Mouse (Mus musculus) heart, embryonic 10.5 days (tissue): ENCODE measurements at regions not wholly inside any gene's neighbourhood (a gene's known extent, or its start where the extent isn't known, plus 50 kb on each side); places are given as distances from the start of the nearest gene placed in this dataset.
"Not testable (repeated sequence)": the region's sequence is repeated elsewhere in the genome, so short reads cannot be mapped to it uniquely, and the experiment has no call there.

ENCODE experiments used
- DNase-seq: peaks from one replicate; pipeline ENCODE4 v3.0.0-alpha.2; 2017; ENCODE audit warnings: low spot score
- H3K27ac ChIP-seq: fragments of 300-500 bp; sonication (generic); 2 replicates; pipeline ENCODE4 v1.5.1; 2016; ENCODE audit warnings: mild to moderate bottlenecking
- H3K27me3 ChIP-seq: fragments of 300-500 bp; sonication (generic); 2 replicates; pipeline ENCODE4 v1.6.1; 2016; ENCODE audit warnings: mild to moderate bottlenecking; ENCODE audit not compliant: poor library complexity, insufficient read depth, severe bottlenecking
- H3K36me3 ChIP-seq: fragments of 300-500 bp; sonication (generic); 2 replicates; pipeline ENCODE4 v1.6.1; 2016; ENCODE audit warnings: mild to moderate bottlenecking, moderate library complexity
- H3K4me1 ChIP-seq: fragments of 300-500 bp; sonication (generic); 2 replicates; pipeline ENCODE4 v1.6.1; 2016; ENCODE audit warnings: mild to moderate bottlenecking
- H3K4me3 ChIP-seq: fragments of 300-500 bp; sonication (generic); 2 replicates; pipeline ENCODE4 v1.5.1; 2016; ENCODE audit warnings: mild to moderate bottlenecking, moderate library complexity
- H3K9me3 ChIP-seq: fragments of 300-500 bp; sonication (generic); 2 replicates; pipeline ENCODE4 v1.6.1; 2016; ENCODE audit warnings: mild to moderate bottlenecking, moderate library complexity
- WGBS: fragments of 180-500 bp; shearing (Covaris S2); methylation state at CpG from one replicate; pipeline ENCODE4 v1.1.7; 2016; 5-methylcytosine and 5-hydroxymethylcytosine counted together

DNA sequence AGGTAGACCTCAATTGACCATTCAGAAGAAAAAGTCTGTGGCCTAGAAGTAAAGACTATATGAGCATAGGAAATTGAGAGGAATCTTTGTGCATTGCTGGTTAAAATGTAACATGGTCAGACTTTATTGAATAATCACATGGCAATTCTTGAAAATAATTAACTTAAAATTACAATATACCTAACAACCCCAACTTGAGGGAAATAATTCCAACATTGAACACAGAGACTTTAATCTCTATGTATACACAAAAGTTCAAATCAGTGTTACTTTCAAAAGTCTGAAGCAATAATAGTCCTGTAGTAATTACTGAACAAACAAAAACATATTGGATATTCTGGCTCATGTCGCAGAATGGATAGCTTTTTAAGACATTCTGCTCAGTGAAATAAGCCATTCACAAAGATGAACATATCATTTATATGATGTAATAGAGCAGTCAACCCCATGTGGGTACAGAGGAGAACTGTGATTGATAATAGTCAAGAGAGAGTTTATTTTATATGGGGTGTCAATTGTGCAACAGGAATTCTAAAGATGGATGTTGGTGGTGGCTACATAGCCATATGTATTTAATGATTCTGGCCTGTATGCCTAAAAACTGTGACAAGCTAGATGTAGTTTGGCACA, 270.7 kb upstream of the Zic4 start:
- Histone ChIP-seq H3K9me3 (no peaks in the 10 kb centered on the region), H3K36me3 (no peaks in the 10 kb centered on the region), H3K4me3 (no peak overlapping the region), H3K4me1 (no peaks in the 10 kb centered on the region), H3K27me3 (no peaks in the 10 kb centered on the region), H3K27ac (no peak overlapping the region)
- WGBS, result 81% methylated on average over 1 of the region's 1 CpGs
- no peak for DNase-seq

DNA sequence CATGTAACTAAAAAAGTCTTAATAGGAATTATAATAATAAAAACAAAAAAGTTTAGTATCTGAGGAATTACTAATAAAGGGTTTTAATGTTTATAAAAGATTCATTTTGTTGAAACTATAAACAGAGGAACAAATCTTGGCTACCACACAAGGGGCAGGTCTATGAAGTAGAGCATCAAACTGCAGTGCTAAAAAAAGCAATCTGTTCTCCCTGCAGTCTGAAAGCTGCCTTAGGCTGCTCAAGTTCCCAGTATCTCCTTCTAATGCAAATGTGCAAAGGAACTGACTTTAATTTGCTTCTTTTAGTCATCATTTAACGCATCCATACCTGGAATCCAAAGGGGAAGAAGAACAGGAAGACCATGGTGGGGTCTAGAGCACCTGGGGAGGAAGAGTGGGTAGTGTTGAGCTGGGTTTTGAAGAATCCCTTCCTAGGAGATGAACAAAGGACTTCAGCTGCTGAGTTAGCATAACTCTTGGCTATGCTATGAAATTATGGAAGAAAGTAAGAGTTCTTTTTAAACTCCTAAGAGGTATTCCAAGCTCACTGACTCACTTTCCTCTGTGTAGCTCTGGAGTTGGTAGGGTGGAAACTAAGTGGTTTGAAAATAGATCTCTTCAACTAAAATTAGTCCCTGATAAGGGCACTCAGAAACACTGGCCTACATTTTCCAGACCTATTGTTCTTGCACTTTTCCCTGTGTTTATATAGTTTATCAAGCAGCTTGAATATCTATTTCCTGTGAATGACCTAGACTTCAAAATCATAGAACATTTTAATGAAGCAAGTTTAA, 260.4 kb upstream of the Zic4 start:
- WGBS, result 39% methylated on average over 1 of the region's 1 CpGs
- Histone ChIP-seq H3K4me3 (0 out of 2 replicates have a peak overlapping the region, but pooled peaks have one; percentile 5), H3K36me3 (no peaks in the 10 kb centered on the region), H3K9me3 (no peaks in the 10 kb centered on the region), H3K4me1 (0 out of 2 replicates have a peak, but pooled peaks cover 5% of the 10 kb centered on the region), H3K27me3 (no peaks in the 10 kb centered on the region), H3K27ac (peak overlapping the region; percentile 64)
- no peak for DNase-seq

DNA sequence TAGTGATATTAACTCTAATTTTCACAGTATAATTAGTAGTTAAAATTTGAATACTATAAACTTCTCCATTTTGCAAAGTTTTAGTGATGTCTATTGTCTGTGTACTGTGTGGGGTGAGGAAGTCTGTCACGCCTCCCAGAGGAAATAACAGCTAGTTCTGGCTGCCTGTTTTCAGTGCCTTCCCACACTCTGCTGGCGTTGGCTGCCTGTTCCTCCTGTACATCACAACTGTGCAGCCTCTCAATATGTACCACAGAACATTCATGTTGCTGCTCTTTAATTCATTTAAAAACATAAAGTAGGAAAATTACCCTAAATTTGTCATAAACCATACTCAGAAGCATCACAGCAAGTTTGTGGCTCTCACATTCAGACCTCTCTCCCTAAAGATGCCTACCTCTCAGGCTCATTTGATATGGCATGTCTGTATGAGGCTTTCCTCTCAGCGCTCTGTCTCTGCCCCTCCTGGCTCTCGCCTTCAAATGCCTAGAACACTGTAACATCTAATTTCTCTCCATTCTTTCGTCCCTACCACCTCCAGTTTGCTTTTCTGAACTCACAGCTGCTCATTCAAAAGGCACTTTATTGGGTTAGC, 239.7 kb upstream of the Zic4 start:
- no peaks in the 10 kb centered on the region for H3K4me1 ChIP-seq
- DNase-seq, result no peak
- H3K9me3 ChIP-seq, result no peaks in the 10 kb centered on the region
- H3K27me3 ChIP-seq, result no peaks in the 10 kb centered on the region
- 73% methylated on average over 5 of the region's 5 CpGs for WGBS
- no peak overlapping the region for H3K27ac ChIP-seq
- no peak overlapping the region for H3K4me3 ChIP-seq
- no peaks in the 10 kb centered on the region for H3K36me3 ChIP-seq

DNA sequence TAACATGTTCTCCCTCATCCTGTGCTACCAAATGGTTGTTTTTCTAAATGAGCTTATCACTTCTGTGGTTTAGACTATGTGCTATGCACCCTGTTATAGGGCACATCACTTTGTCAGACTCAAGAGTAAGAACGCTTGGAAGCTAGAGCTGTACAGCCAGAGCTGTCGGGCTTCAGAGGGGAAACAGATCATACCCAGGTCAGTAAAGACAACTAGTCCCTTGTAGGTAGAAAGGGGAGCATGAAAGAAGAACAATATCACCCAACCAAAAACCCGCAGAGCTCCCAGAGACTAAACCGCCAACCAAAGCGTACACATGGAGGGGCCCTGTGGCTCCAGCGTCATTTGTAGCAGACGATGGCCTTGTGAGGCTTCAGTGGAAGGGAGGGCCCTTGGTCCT, 239.0 kb upstream of the Zic4 start:
- no peak for DNase-seq
- WGBS, result 77% methylated on average over 7 of the region's 7 CpGs
- Histone ChIP-seq H3K27me3 (no peaks in the 10 kb centered on the region), H3K4me1 (no peaks in the 10 kb centered on the region), H3K36me3 (no peaks in the 10 kb centered on the region), H3K27ac (no peak overlapping the region), H3K4me3 (no peak overlapping the region), H3K9me3 (no peaks in the 10 kb centered on the region)

DNA sequence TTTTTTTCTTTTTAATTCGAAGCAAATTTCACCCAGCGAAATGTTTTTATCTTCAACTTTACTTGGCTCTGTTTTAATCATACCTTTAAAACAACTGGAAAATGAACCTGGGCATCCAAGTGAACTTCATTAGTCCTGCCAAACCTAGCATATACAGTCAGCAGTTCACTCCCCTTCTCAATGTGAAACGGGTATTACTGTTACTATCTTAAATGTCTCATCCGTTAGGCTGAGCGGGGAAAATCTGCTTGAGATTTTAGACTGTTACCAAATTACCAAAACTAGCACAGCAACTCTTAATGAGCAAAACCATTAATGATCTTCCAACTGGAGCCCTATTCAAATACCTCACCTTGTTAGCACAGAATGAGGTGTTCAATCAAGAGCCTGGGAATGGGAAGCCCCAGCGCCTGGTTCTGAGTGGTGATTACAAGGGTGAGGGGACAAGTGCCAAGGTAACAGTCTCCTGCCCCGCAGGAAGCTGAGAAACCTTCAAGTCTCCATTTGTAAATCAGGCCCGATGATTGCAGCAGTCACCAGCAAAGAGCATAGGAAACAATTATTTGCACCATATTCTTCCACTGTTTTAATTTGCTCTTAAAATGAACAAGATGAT, 235.5 kb upstream of the Zic4 start:
- WGBS, result 52% methylated on average over 8 of the region's 8 CpGs
- no peaks in the 10 kb centered on the region for H3K27me3 ChIP-seq
- DNase-seq, result no peak
- H3K36me3 ChIP-seq, result no peaks in the 10 kb centered on the region
- no peaks in the 10 kb centered on the region for H3K9me3 ChIP-seq
- no peak overlapping the region for H3K4me3 ChIP-seq
- no peaks in the 10 kb centered on the region for H3K4me1 ChIP-seq
- H3K27ac ChIP-seq, result no peak overlapping the region

DNA sequence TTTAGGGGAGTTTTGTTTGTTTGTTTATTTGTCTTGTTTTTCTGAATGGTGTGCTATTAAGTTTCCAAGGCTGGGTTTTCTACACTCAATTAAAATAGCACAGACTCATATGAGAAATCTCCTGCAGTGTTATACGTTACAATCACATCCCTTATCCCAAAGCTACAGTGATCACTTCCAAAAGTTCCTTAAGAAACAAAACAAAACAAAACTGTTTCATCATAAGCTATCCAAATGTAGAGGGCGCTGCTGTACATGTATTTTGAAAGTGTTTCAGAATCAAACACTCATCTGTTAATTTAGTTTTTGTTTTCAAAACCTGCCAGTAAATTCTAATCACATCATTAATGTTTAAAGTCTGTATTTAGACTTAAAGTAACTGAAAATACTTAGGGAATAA, 233.7 kb upstream of the Zic4 start:
- H3K36me3 ChIP-seq, DNase-seq, H3K27ac ChIP-seq, H3K4me3 ChIP-seq, H3K27me3 ChIP-seq, H3K9me3 ChIP-seq, H3K4me1 ChIP-seq: not testable (repeated sequence)
- 49% methylated on average over 2 of the region's 2 CpGs for WGBS

DNA sequence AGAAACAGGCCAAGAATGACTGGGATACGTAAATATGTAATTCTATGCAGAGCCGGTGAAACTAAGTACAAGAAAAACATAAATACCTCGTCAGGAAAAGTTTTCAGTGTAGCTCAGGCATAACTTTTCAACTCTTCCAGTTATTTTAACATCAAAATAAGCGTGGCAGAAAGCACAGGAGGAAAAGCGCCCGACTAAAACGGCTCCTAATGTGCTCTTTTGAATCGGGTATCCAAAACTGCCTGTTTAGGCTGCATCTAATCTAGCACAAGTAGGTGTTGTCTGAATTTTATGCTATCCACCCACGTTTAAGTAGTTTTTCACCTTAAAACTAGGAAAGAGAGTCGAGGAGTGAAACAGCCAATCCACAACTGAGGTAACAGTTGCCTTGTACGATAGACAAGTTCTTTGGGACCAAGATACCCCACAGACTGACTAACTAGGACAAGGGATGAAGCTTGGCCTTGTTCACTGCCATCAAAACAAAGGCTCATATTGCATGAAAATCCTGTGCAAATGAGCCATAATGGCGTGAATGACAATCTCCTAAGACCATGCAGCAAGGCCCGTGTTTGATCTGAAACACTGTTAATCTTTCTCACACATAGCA, 232.0 kb upstream of the Zic4 start:
- Histone ChIP-seq H3K4me1 (no peaks in the 10 kb centered on the region), H3K36me3 (no peaks in the 10 kb centered on the region)
- 75% methylated on average over 13 of the region's 13 CpGs for WGBS

DNA sequence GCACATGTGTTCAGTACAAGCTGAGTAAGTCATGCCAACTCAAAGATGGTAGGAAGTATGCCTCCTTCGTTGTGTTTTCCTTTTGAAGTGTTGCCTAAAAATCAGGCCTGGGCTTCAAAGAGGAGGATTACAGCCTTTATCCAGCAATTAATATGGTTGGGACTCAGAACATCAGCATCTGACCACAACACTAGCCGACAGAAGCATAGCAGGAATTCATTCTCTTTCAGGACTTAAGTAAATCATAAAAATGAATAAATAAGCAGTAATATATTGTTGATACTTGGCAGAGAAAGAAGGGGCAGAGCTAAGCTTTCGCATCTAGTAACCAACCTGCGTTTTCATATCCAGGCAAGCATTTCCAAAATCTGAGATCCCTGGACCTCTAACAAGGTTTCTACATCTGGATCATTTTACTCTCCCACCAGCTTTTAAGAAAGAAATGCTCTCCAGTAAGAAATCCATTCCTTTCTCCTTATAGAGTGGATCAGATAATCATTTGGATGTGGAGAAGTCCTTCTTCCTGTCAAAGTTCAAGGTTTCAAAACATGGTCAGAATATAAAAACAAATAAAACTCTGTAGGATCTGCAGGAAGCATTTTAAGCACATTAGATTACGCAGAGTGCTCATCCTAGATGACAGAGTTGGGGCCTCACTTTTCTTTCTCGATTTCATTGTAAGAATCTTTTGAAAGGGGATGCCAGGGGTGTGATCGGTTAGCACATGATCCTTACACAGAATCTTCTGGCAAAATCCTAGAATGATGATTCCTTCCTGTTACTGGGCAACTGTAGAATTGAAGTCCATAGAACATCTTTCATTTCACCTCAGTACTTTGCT, 230.6 kb upstream of the Zic4 start:
- no peaks in the 10 kb centered on the region for H3K27me3 ChIP-seq

More for the DNA sequence above, 232.0 kb upstream of the Zic4 start:
- Histone ChIP-seq H3K9me3 (no peaks in the 10 kb centered on the region), H3K27ac (no peak overlapping the region), H3K4me3 (no peak overlapping the region), H3K27me3 (no peaks in the 10 kb centered on the region)
- no peak for DNase-seq

DNA sequence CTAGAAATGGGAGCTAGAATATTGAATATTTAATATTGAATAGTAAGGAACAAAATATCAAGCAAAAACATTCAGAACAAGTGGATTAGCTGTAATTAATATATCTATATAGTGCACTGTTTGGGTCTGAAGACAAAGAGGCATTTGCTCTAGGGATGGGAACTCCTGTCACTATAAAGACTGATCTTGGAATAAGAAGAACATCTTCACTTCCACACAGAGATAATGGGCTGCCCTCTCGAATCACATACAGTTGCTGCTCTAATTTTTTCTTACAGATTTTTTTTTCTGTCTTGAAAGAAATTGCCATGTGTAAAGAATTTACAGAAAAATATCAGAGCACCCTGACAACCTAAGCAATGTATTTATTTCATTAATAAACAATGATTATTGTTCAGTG, 229.7 kb upstream of the Zic4 start:
- no peak overlapping the region for H3K4me3 ChIP-seq
- H3K36me3 ChIP-seq, result no peaks in the 10 kb centered on the region
- no peak overlapping the region for H3K27ac ChIP-seq
- 53% methylated on average over 1 of the region's 1 CpGs for WGBS
- DNase-seq, result no peak
- no peaks in the 10 kb centered on the region for H3K27me3 ChIP-seq
- H3K4me1 ChIP-seq, result no peaks in the 10 kb centered on the region
- no peaks in the 10 kb centered on the region for H3K9me3 ChIP-seq

More for the DNA sequence above, 230.6 kb upstream of the Zic4 start:
- Histone ChIP-seq H3K27ac (no peak overlapping the region), H3K4me3 (no peak overlapping the region), H3K4me1 (no peaks in the 10 kb centered on the region), H3K36me3 (no peaks in the 10 kb centered on the region), H3K9me3 (no peaks in the 10 kb centered on the region)
- WGBS, result 81% methylated on average over 7 of the region's 7 CpGs
- no peak for DNase-seq

DNA sequence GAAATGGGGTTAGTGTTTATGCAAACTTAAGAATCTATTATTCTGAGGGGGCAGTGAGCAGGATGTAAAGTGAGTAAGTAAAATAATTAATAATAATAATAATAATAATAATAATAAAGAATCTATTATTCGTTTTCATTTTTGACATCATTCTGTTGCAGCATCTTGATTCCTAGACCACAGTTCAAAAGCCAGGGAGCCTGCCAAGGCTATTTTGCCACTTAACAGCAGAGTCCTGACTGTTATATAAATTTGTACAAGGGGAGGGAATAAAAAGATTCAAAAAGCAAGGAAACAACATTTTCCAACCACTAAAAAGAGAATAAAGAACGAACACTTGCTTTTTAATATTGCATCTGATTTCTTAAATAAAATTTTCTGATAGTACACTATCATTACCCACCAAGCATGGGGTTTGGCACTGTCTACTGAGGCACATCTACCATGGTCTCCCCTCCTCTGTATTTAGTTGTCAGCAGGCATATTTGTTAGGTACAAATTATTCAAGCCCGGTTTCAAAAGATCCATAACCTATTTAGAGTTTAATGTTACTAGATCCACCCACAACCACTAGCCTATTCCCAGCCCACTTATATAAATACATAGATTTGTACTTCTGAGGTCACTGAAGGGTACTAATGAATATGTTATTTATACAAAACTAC, 228.8 kb upstream of the Zic4 start:
- Histone ChIP-seq H3K36me3 (no peaks in the 10 kb centered on the region), H3K4me1 (no peaks in the 10 kb centered on the region), H3K27me3 (no peaks in the 10 kb centered on the region), H3K4me3 (no peak overlapping the region), H3K9me3 (no peaks in the 10 kb centered on the region), H3K27ac (no peak overlapping the region)
- no peak for DNase-seq
- WGBS, result 72% methylated on average over 3 of the region's 3 CpGs

DNA sequence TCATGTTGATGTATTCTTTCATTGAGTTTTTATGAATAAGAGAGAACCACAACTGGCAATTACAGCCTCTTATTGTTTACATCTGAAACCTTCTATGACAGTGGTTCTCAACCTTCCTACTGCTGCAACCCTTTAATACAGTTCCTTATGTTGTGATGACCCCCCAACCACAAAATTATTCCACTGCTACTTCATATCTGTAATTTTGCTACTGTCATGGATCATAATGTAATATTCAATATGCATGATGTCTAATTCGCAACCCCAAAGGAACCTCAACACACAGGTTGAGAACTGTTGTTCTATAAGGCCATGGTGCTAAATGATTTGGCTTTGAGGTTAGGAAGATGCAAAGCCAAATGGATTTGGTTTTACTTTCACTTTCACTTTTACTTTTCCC, 227.9 kb upstream of the Zic4 start:
- DNase-seq, result no peak
- H3K9me3 ChIP-seq, result no peaks in the 10 kb centered on the region
- no peaks in the 10 kb centered on the region for H3K27me3 ChIP-seq
- H3K4me1 ChIP-seq, result no peaks in the 10 kb centered on the region
- no peak overlapping the region for H3K27ac ChIP-seq
- 82% methylated on average over 1 of the region's 1 CpGs for WGBS
- H3K36me3 ChIP-seq, result no peaks in the 10 kb centered on the region
- H3K4me3 ChIP-seq, result no peak overlapping the region

DNA sequence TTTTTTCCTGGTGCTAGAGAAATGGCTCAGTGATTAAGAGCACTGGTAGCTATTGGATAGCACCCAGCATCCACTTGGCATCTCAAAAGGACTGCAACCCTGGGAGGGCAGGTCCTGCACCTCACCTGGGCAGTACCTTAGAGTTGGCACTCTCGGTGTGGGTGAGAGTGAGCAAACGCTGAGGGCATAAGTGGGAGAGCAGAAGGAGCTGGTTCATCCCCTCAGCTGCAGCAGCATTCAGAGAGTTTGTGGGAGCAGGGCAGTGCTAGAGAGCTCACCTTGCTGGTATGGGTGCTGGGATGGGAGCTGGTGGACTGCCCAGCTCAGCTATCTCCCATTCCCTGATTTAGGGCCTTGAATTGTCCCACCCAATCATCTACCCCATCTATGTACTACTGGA, 227.1 kb upstream of the Zic4 start:
- 67% methylated on average over 2 of the region's 2 CpGs for WGBS
- Histone ChIP-seq H3K4me1 (no peaks in the 10 kb centered on the region), H3K4me3 (no peak overlapping the region), H3K36me3 (no peaks in the 10 kb centered on the region), H3K9me3 (no peaks in the 10 kb centered on the region), H3K27ac (no peak overlapping the region), H3K27me3 (no peaks in the 10 kb centered on the region)
- no peak for DNase-seq
